Mouse (Mus musculus) kidney, postnatal 0 days (tissue): ENCODE results near the gene Ubald1. TPM values are rescaled to one million over a fixed set of nuclear protein-coding genes. Genes with fewer than 3 reads are reported as not detected.

ENCODE experiments used
- ATAC-seq: fragments of 200-750 bp; cut with Nextera tagmentation; replicated peaks from 2 replicates; pipeline ENCODE4 v1.8.0; 2017; ENCODE audit warnings: low read depth, moderate number of reproducible peaks, moderate TSS enrichment, moderate library complexity; ENCODE audit not compliant: low FRiP score
- DNase-seq: peaks from one replicate; pipeline ENCODE4 v3.0.0-alpha.2; 2016; ENCODE audit warnings: low spot score
- H3K27ac ChIP-seq: fragments of 300-500 bp; sonication (generic); 2 replicates; pipeline ENCODE4 v1.5.1; 2014; ENCODE audit warnings: mild to moderate bottlenecking
- H3K27me3 ChIP-seq: fragments of 300-500 bp; sonication (generic); 2 replicates; pipeline ENCODE4 v1.6.1; 2014; ENCODE audit warnings: low read length, mixed read lengths; ENCODE audit not compliant: insufficient read depth
- H3K36me3 ChIP-seq: fragments of 300-500 bp; sonication (generic); 2 replicates; pipeline ENCODE4 v1.6.1; 2014; ENCODE audit warnings: low read length, mixed read lengths; ENCODE audit not compliant: insufficient read depth
- H3K4me1 ChIP-seq: fragments of 300-500 bp; sonication (generic); replicated peaks from 2 replicates; pipeline ENCODE4 v1.6.1; 2014; ENCODE audit warnings: antibody characterized with exemption, low read length, mixed read lengths; ENCODE audit not compliant: insufficient read depth
- H3K4me2 ChIP-seq: fragments of 300-500 bp; sonication (generic); 2 replicates; pipeline ENCODE4 v1.6.1; 2014; ENCODE audit warnings: mild to moderate bottlenecking, low read length, moderate library complexity, mixed read lengths
- H3K4me3 ChIP-seq: fragments of 300-500 bp; sonication (generic); replicated peaks from 2 replicates; pipeline ENCODE4 v1.5.1; 2014; ENCODE audit warnings: low read depth, low read length
- H3K9ac ChIP-seq: fragments of 300-500 bp; sonication (generic); 2 replicates; pipeline ENCODE4 v1.6.1; 2014; ENCODE audit warnings: low read depth, low read length
- H3K9me3 ChIP-seq: fragments of 300-500 bp; sonication (generic); replicated peaks from 2 replicates; pipeline ENCODE4 v1.6.1; 2016; ENCODE audit warnings: low read length, inconsistent platforms, mixed read lengths
- CTCF ChIP-seq: IDR thresholded peaks from 2 replicates; pipeline ENCODE4 v1.5.1; 2016; ENCODE audit warnings: antibody characterized with exemption, low read depth, mild to moderate bottlenecking, moderate library complexity
- WGBS: fragments of 180-500 bp; shearing (Covaris S2); extraction: QIAGEN DNeasy Blood & Tissue Kit; methylation state at CpG from one replicate; pipeline ENCODE4 v1.1.7; 2014; 5-methylcytosine and 5-hydroxymethylcytosine counted together
- polyA plus RNA-seq: library from polyadenylated mRNA; unstranded; fragments of >200 nt; fragmentation: Nextera tagmentation; extraction: Ambion mirVana; gene quantifications from 2 replicates; pipeline ENCODE4 v1.2.1, GENCODE M21; 2015

Ubald1 gene
- polyA plus RNA-seq, 1 experiment from 2014 or later: 41.5 TPM

GRCm38 (mm10) chr16:4870490-4870889 is 9.6 kb downstream of the Ubald1 start:
- 90% methylated on average over 5 of the region's 5 CpGs for WGBS
- TF ChIP-seq CTCF: no peak

GRCm38 (mm10) chr16:4866101-4866695 is 13.9 kb downstream of the Ubald1 start:
- no peak for TF ChIP-seq CTCF
- ATAC-seq (peak; percentile 33; the same call in 1 of the 2 replicates), DNase-seq (peak; percentile 19)
- H3K36me3 ChIP-seq: 0 out of 2 replicates have a peak, but pooled peaks cover 2% of the 10 kb centered on the region
- H3K4me3 ChIP-seq: no peak overlapping the region
- H3K4me2 ChIP-seq: no peak overlapping the region
- peak overlapping the region; percentile 71 for H3K27ac ChIP-seq
- WGBS: 35% methylated on average over 7 of the region's 7 CpGs
- H3K27me3 ChIP-seq: no peaks in the 10 kb centered on the region
- 0 out of 2 replicates have a peak, but pooled peaks cover 4% of the 10 kb centered on the region for H3K4me1 ChIP-seq
- H3K9me3 ChIP-seq: no peaks in the 10 kb centered on the region
- no peak overlapping the region for H3K9ac ChIP-seq

More at GRCm38 (mm10) chr16:4870490-4870889, 9.6 kb downstream of the Ubald1 start:
- no peak for ATAC-seq
- H3K9ac ChIP-seq: no peak overlapping the region
- DNase-seq: no peak
- no peaks in the 10 kb centered on the region for H3K27me3 ChIP-seq
- H3K4me1 ChIP-seq: no peaks in the 10 kb centered on the region
- no peaks in the 10 kb centered on the region for H3K9me3 ChIP-seq
- no peak overlapping the region for H3K4me3 ChIP-seq
- no peak overlapping the region for H3K27ac ChIP-seq
- H3K36me3 ChIP-seq: peaks cover 19% of the 10 kb centered on the region; the same call in 1 of the 2 replicates
- no peak overlapping the region for H3K4me2 ChIP-seq

- 83% methylated on average over 8 of the region's 8 CpGs for WGBS
- H3K9ac ChIP-seq: no peak overlapping the region
- H3K36me3 ChIP-seq: no peaks in the 10 kb centered on the region
- no peak for DNase-seq
- no peak for TF ChIP-seq CTCF
- no peak overlapping the region for H3K27ac ChIP-seq
- H3K4me3 ChIP-seq: no peak overlapping the region
- no peak overlapping the region for H3K4me2 ChIP-seq
- no peak; the same call in 1 of the 2 replicates for ATAC-seq
- H3K4me1 ChIP-seq: 0 out of 2 replicates have a peak, but pooled peaks cover 4% of the 10 kb centered on the region
- no peaks in the 10 kb centered on the region for H3K27me3 ChIP-seq
- no peaks in the 10 kb centered on the region for H3K9me3 ChIP-seq
Observed at GRCm38 (mm10) chr16:4863742-4864141, 16.4 kb downstream of the Ubald1 start.

DNA sequence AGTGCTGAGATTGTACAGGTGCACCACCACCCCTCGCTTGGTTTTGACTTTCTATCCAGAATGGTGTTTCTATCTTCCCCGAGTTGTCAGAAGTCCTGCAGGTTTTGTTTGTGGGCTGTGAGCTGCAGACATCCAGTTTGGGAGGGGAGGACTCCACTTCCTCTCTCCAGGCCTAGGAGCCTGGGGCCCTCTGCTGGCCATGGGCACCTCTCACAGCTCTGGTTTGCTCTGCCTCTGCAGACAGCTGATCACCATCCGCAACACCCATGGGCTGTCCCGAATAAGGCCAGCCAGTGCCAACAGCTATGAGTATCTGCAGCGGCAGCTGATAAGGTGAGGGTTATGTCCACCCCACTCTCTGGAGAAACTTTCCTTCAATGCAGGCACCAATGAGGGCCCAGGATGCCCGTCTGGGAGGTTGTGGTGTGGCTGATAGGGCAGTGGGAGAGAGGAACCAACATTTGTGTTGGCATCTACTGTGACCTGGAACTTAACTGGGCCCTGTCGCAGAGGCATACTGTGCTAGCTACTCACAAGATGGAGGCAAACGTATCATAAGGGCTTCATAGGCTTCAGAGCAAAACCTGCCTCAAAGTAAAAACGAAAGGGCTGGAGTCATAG is 17.1 kb downstream of the Ubald1 start:
- 47% methylated on average over 9 of the region's 9 CpGs for whole genome bisulfite sequencing
- DNase-seq (peak; percentile 91), ATAC-seq (peak; percentile 63; the same call in 1 of the 2 replicates)
- H3K27me3 ChIP-seq: no peaks in the 10 kb centered on the region
- H3K9ac ChIP-seq: no peak overlapping the region
- H3K27ac ChIP-seq: no peak overlapping the region
- H3K4me1 ChIP-seq: 0 out of 2 replicates have a peak, but pooled peaks cover 4% of the 10 kb centered on the region
- TF ChIP-seq CTCF: peak; percentile 91
- no peaks in the 10 kb centered on the region for H3K36me3 ChIP-seq
- no peaks in the 10 kb centered on the region for H3K9me3 ChIP-seq
- no peak overlapping the region for H3K4me2 ChIP-seq
- H3K4me3 ChIP-seq: no peak overlapping the region

DNA sequence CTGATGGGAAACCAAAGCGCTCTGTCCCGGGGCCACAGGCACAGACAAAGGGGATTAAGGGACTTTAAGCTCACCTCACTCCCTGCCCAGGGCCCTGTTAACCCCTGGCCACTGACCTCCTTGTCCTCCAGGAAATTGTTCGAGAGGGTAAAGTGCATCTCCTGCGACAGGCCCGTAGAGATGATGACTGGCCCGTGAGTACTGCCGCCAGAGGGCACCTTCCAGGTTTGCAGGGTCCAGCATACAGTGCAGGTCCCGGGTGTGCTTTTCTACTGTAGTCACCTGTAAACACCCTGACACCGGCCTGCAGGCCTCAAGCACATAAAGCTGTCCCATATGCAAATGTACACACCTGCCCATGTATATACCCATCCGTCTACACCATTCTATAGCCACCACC is 18.7 kb downstream of the Ubald1 start:
- WGBS: 35% methylated on average over 10 of the region's 10 CpGs
- Histone ChIP-seq H3K27ac (no peak overlapping the region), H3K36me3 (no peaks in the 10 kb centered on the region), H3K4me2 (no peak overlapping the region), H3K9me3 (no peaks in the 10 kb centered on the region), H3K4me3 (no peak overlapping the region), H3K9ac (no peak overlapping the region), H3K27me3 (no peaks in the 10 kb centered on the region), H3K4me1 (0 out of 2 replicates have a peak, but pooled peaks cover 4% of the 10 kb centered on the region)
- DNase-seq (peak; percentile 25), ATAC-seq (peak; percentile 53; the same call in 1 of the 2 replicates)
- TF ChIP-seq CTCF: peak; percentile 59

- no peak overlapping the region for H3K9ac ChIP-seq
- no peak overlapping the region for H3K27ac ChIP-seq
- H3K4me3 ChIP-seq: no peak overlapping the region
- H3K36me3 ChIP-seq: no peaks in the 10 kb centered on the region
- WGBS: 50% methylated on average over 5 of the region's 5 CpGs
- DNase-seq: no peak
- TF ChIP-seq CTCF: no peak
- H3K4me1 ChIP-seq: no peaks in the 10 kb centered on the region
- H3K9me3 ChIP-seq: no peaks in the 10 kb centered on the region
- ATAC-seq: no peak
- no peak overlapping the region for H3K4me2 ChIP-seq
- no peaks in the 10 kb centered on the region for H3K27me3 ChIP-seq
Observed at GRCm38 (mm10) chr16:4855046-4855650, 25.0 kb downstream of the Ubald1 start.
